Mouse (Mus musculus) stomach, postnatal 0 days (tissue): ENCODE data around the gene Rit1. TPM values are rescaled to one million over a fixed set of nuclear protein-coding genes. Genes with fewer than 3 reads are reported as not detected.

Experiments
- ATAC-seq: fragments of 200-750 bp; cut with Nextera tagmentation; 2 replicates; pipeline ENCODE4 v1.8.0; 2017; ENCODE audit not compliant: low FRiP score, low TSS enrichment
- DNase-seq: peaks from one replicate; pipeline ENCODE4 v3.0.0-alpha.2; 2016; ENCODE audit warnings: low spot score
- H3K27ac ChIP-seq: fragments of 300-500 bp; sonication (generic); replicated peaks from 2 replicates; pipeline ENCODE4 v1.5.1; 2014; ENCODE audit warnings: mild to moderate bottlenecking, control low read depth
- H3K27me3 ChIP-seq: fragments of 300-500 bp; sonication (generic); 2 replicates; pipeline ENCODE4 v1.6.1; 2014; ENCODE audit warnings: low read length; ENCODE audit not compliant: control insufficient read depth, insufficient read depth
- H3K36me3 ChIP-seq: fragments of 300-500 bp; sonication (generic); 2 replicates; pipeline ENCODE4 v1.6.1; 2014; ENCODE audit warnings: low read length, mixed read lengths; ENCODE audit not compliant: control insufficient read depth, insufficient read depth
- H3K4me1 ChIP-seq: fragments of 300-500 bp; sonication (generic); replicated peaks from 2 replicates; pipeline ENCODE4 v1.6.1; 2014; ENCODE audit warnings: antibody characterized with exemption; ENCODE audit not compliant: control insufficient read depth, insufficient read depth
- H3K4me2 ChIP-seq: fragments of 300-500 bp; sonication (generic); replicated peaks from 2 replicates; pipeline ENCODE4 v1.6.1; 2014; ENCODE audit warnings: low read depth, mild to moderate bottlenecking, control low read depth, moderate library complexity
- H3K4me3 ChIP-seq: fragments of 300-500 bp; sonication (generic); 2 replicates; pipeline ENCODE4 v1.5.1; 2014; ENCODE audit warnings: low read depth, low read length, control low read depth
- H3K9ac ChIP-seq: fragments of 300-500 bp; sonication (generic); 2 replicates; pipeline ENCODE4 v1.6.1; 2014; ENCODE audit warnings: mild to moderate bottlenecking, low read length, control low read depth, mixed read lengths
- H3K9me3 ChIP-seq: fragments of 300-500 bp; sonication (generic); 2 replicates; pipeline ENCODE4 v1.6.1; 2016; ENCODE audit warnings: low read length; ENCODE audit not compliant: control insufficient read depth
- CTCF ChIP-seq: IDR thresholded peaks from 2 replicates; pipeline ENCODE4 v1.5.1; 2016; ENCODE audit warnings: antibody characterized with exemption, low read depth, mild to moderate bottlenecking, moderate library complexity
- EP300 ChIP-seq: optimal IDR thresholded peaks from 2 replicates; pipeline ENCODE3; 2016; ENCODE audit warnings: antibody characterized with exemption
- WGBS: fragments of 180-500 bp; shearing (Covaris S2); extraction: QIAGEN DNeasy Blood & Tissue Kit; methylation state at CpG from one replicate; pipeline ENCODE4 v1.1.7; 2014; 5-methylcytosine and 5-hydroxymethylcytosine counted together
- polyA plus RNA-seq: library from polyadenylated mRNA; unstranded; fragments of >200 nt; fragmentation: Nextera tagmentation; extraction: Ambion mirVana; gene quantifications from 2 replicates; pipeline ENCODE4 v1.2.1, GENCODE M21; 2015

The Rit1 gene
- polyA plus RNA-seq, 1 experiment from 2014 or later = 85.5 TPM

- Histone ChIP-seq H3K9me3 (no peaks in the 10 kb centered on the region), H3K9ac (no peak overlapping the region), H3K27me3 (no peaks in the 10 kb centered on the region), H3K27ac (peak overlapping the region; percentile 56), H3K4me3 (no peak overlapping the region), H3K4me1 (no peaks in the 10 kb centered on the region), H3K36me3 (no peaks in the 10 kb centered on the region), H3K4me2 (no peak overlapping the region)
- no peak for TF ChIP-seq CTCF
- no peak for TF ChIP-seq EP300
- DNase-seq = no peak
- 86% methylated on average over 14 of the region's 15 CpGs for WGBS
- ATAC-seq = no peak
Observed at GRCm38 (mm10) chr3:88746139-88746870, 29.7 kb downstream of the Rit1 start.

- peak; percentile 84 for DNase-seq
- H3K27ac ChIP-seq = peak overlapping the region; percentile 56
- peak; percentile 98 for ATAC-seq
Observed at GRCm38 (mm10) chr3:88746871-88747231, 30.2 kb downstream of the Rit1 start.

GRCm38 (mm10) chr3:88754283-88754682 lies 37.6 kb downstream of the Rit1 start:
- peaks cover 5% of the 10 kb centered on the region; the same call in 1 of the 2 replicates for H3K4me1 ChIP-seq
- no peaks in the 10 kb centered on the region for H3K27me3 ChIP-seq
- 65% methylated on average over 4 of the region's 4 CpGs for WGBS
- TF ChIP-seq EP300 (no peak), CTCF (peak; percentile 73)
- H3K4me3 ChIP-seq = no peak overlapping the region
- DNase-seq = peak; percentile 40
- H3K4me2 ChIP-seq = no peak overlapping the region
- H3K9me3 ChIP-seq = no peaks in the 10 kb centered on the region
- peak; percentile 43; the same call in 1 of the 2 replicates for ATAC-seq
- no peak overlapping the region for H3K9ac ChIP-seq
- no peaks in the 10 kb centered on the region for H3K36me3 ChIP-seq
- no peak overlapping the region for H3K27ac ChIP-seq

More at GRCm38 (mm10) chr3:88746871-88747231, 30.2 kb downstream of the Rit1 start:
- no peak for TF ChIP-seq CTCF
- no peak for TF ChIP-seq EP300
- H3K4me3 ChIP-seq = no peak overlapping the region
- WGBS = 60% methylated on average over 4 of the region's 4 CpGs
- no peak overlapping the region for H3K4me2 ChIP-seq
- H3K27me3 ChIP-seq = no peaks in the 10 kb centered on the region
- no peaks in the 10 kb centered on the region for H3K4me1 ChIP-seq
- no peaks in the 10 kb centered on the region for H3K36me3 ChIP-seq
- H3K9ac ChIP-seq = no peak overlapping the region
- no peaks in the 10 kb centered on the region for H3K9me3 ChIP-seq

- WGBS = 51% methylated on average over 3 of the region's 3 CpGs
- no peak for ATAC-seq
- H3K27ac ChIP-seq = no peak overlapping the region
Observed at GRCm38 (mm10) chr3:88755541-88755940, 38.9 kb downstream of the Rit1 start.

GRCm38 (mm10) chr3:88756276-88756675 lies 39.6 kb downstream of the Rit1 start:
- 45% methylated on average over 4 of the region's 4 CpGs for WGBS

More at GRCm38 (mm10) chr3:88755541-88755940, 38.9 kb downstream of the Rit1 start:
- Histone ChIP-seq H3K9me3 (no peaks in the 10 kb centered on the region), H3K4me3 (no peak overlapping the region), H3K36me3 (no peaks in the 10 kb centered on the region), H3K4me2 (no peak overlapping the region), H3K9ac (no peak overlapping the region), H3K4me1 (peaks cover 5% of the 10 kb centered on the region; the same call in 1 of the 2 replicates), H3K27me3 (no peaks in the 10 kb centered on the region)
- no peak for DNase-seq
- TF ChIP-seq EP300 (no peak), CTCF (no peak)

GRCm38 (mm10) chr3:88758045-88758500 lies 41.4 kb downstream of the Rit1 start:
- 0 out of 2 replicates have a peak overlapping the region, but pooled peaks have one; percentile 11 for H3K4me2 ChIP-seq
- DNase-seq = peak; percentile 60
- H3K9me3 ChIP-seq = no peaks in the 10 kb centered on the region

More at GRCm38 (mm10) chr3:88756276-88756675, 39.6 kb downstream of the Rit1 start:
- Histone ChIP-seq H3K4me2 (no peak overlapping the region), H3K9me3 (no peaks in the 10 kb centered on the region), H3K4me3 (no peak overlapping the region), H3K36me3 (no peaks in the 10 kb centered on the region), H3K27ac (no peak overlapping the region), H3K9ac (no peak overlapping the region), H3K27me3 (no peaks in the 10 kb centered on the region), H3K4me1 (peaks cover 5% of the 10 kb centered on the region; the same call in 1 of the 2 replicates)
- TF ChIP-seq EP300 (no peak), CTCF (no peak)
- DNase-seq (no peak), ATAC-seq (no peak)

More at GRCm38 (mm10) chr3:88758045-88758500, 41.4 kb downstream of the Rit1 start:
- Histone ChIP-seq H3K27me3 (no peaks in the 10 kb centered on the region), H3K4me1 (peaks cover 5% of the 10 kb centered on the region; the same call in 1 of the 2 replicates), H3K36me3 (no peaks in the 10 kb centered on the region), H3K27ac (peak overlapping the region; percentile 82), H3K9ac (peak overlapping the region; percentile 2; the same call in 1 of the 2 replicates), H3K4me3 (no peak overlapping the region)
- peak; percentile 67; the same call in 1 of the 2 replicates for ATAC-seq
- TF ChIP-seq EP300 = no peak
- no peak for TF ChIP-seq CTCF
- WGBS = 12% methylated on average over 5 of the region's 5 CpGs
